Mouse (Mus musculus) embryo, embryonic 11 days (tissue): ENCODE measurements at regions not wholly inside any gene's neighbourhood (a gene's known extent, or its start where the extent isn't known, plus 50 kb on each side); places are given as distances from the start of the nearest gene placed in this dataset.

Experiments used
- DNase-seq: peaks from one replicate; pipeline ENCODE4 v3.0.0-alpha.2; 2015

GRCm38 (mm10) chr3:43923497-43923896 lies 1454.7 kb upstream of the Pcdh10 start:
- DNase-seq, result peak; percentile 7

GRCm38 (mm10) chr3:43945780-43946179 lies 1432.4 kb upstream of the Pcdh10 start:
- no peak for DNase-seq
